Mouse (Mus musculus) liver, adult 2 months (tissue): Measurements from ENCODE around the gene Ccdc116.

Source experiments
- CTCF ChIP-seq: fragments of 200-500 bp; IDR thresholded peaks from 2 replicates; pipeline ENCODE4 v1.5.1; 2011; ENCODE audit warnings: low read depth, low read length, control low read depth
- POLR2A ChIP-seq: fragments of 200-500 bp; IDR thresholded peaks from 2 replicates; pipeline ENCODE4 v1.6.1; 2011; ENCODE audit warnings: low read length, control low read depth; ENCODE audit not compliant: insufficient read depth; ENCODE audit errors: extremely low read depth

- TF ChIP-seq CTCF: no peak
- TF ChIP-seq POLR2A: no peak
These were observed 14.2 kb downstream of the Ccdc116 start for GRCm38 (mm10) chr16:17132906-17133200.
